Mouse (Mus musculus) lung, postnatal 0 days (tissue): ENCODE measurements around the gene Srsf5. TPM values are rescaled to one million over a fixed set of nuclear protein-coding genes. Genes with fewer than 3 reads are reported as not detected.

ENCODE experiments used
- ATAC-seq: fragments of 200-750 bp; cut with Nextera tagmentation; 2 replicates; pipeline ENCODE4 v1.8.0; 2017; ENCODE audit warnings: moderate library complexity
- DNase-seq: peaks from one replicate; pipeline ENCODE4 v3.0.0-alpha.2; 2016; ENCODE audit warnings: low spot score
- H3K27ac ChIP-seq: fragments of 300-500 bp; sonication (generic); 2 replicates; pipeline ENCODE4 v1.5.1; 2014; ENCODE audit warnings: antibody characterized with exemption, mild to moderate bottlenecking, low read length, mixed read lengths
- H3K27me3 ChIP-seq: fragments of 300-500 bp; sonication (generic); replicated peaks from 2 replicates; pipeline ENCODE4 v1.6.1; 2014; ENCODE audit warnings: low read length, mixed read lengths; ENCODE audit not compliant: insufficient read depth
- H3K36me3 ChIP-seq: fragments of 300-500 bp; sonication (generic); 2 replicates; pipeline ENCODE4 v1.6.1; 2014; ENCODE audit warnings: low read length, mixed read lengths; ENCODE audit not compliant: insufficient read depth
- H3K4me1 ChIP-seq: fragments of 300-500 bp; sonication (generic); 2 replicates; pipeline ENCODE4 v1.6.1; 2014; ENCODE audit warnings: antibody characterized with exemption, low read depth, low read length, mixed read lengths; ENCODE audit not compliant: insufficient read depth
- H3K4me2 ChIP-seq: fragments of 300-500 bp; sonication (generic); replicated peaks from 2 replicates; pipeline ENCODE4 v1.6.1; 2014; ENCODE audit warnings: low read depth, mild to moderate bottlenecking, low read length, moderate library complexity, mixed read lengths
- H3K4me3 ChIP-seq: fragments of 300-500 bp; sonication (generic); 2 replicates; pipeline ENCODE4 v1.5.1; 2014; ENCODE audit warnings: low read depth, low read length
- H3K9ac ChIP-seq: fragments of 300-500 bp; sonication (generic); replicated peaks from 2 replicates; pipeline ENCODE4 v1.6.1; 2014; ENCODE audit warnings: low read depth, mild to moderate bottlenecking
- H3K9me3 ChIP-seq: fragments of 300-500 bp; sonication (generic); 2 replicates; pipeline ENCODE4 v1.6.1; 2016; ENCODE audit warnings: low read length, mixed read lengths
- CTCF ChIP-seq: IDR thresholded peaks from 2 replicates; pipeline ENCODE4 v1.5.1; 2016; ENCODE audit warnings: antibody characterized with exemption, mild to moderate bottlenecking
- EP300 ChIP-seq: IDR thresholded peaks from 2 replicates; pipeline ENCODE4 v1.6.1; 2016; ENCODE audit warnings: antibody characterized with exemption, mild to moderate bottlenecking, control low read depth
- WGBS: fragments of 180-500 bp; shearing (Covaris S2); extraction: QIAGEN DNeasy Blood & Tissue Kit; methylation state at CpG from one replicate; pipeline ENCODE4 v1.1.7; 2014; 5-methylcytosine and 5-hydroxymethylcytosine counted together
- polyA plus RNA-seq: library from polyadenylated mRNA; unstranded; fragments of >200 nt; fragmentation: Nextera tagmentation; extraction: Ambion mirVana; gene quantifications from 2 replicates; pipeline ENCODE4 v1.2.1, GENCODE M21; 2015

Srsf5 gene
- polyA plus RNA-seq, 1 experiment from 2014 or later: 442 TPM

- no peaks in the 10 kb centered on the region for H3K9me3 ChIP-seq
- TF ChIP-seq CTCF (no peak), EP300 (no peak)
- H3K9ac ChIP-seq: no peak overlapping the region
- DNase-seq (no peak), ATAC-seq (no peak)
- 90% methylated on average over 3 of the region's 3 CpGs for WGBS
- no peak overlapping the region for H3K27ac ChIP-seq
- H3K27me3 ChIP-seq: no peaks in the 10 kb centered on the region
- no peaks in the 10 kb centered on the region for H3K4me1 ChIP-seq
- H3K4me2 ChIP-seq: no peak overlapping the region
- H3K36me3 ChIP-seq: peaks cover 71% of the 10 kb centered on the region
- H3K4me3 ChIP-seq: no peak overlapping the region
These were observed 6.4 kb downstream of the Srsf5 start for GRCm38 (mm10) chr12:80951640-80952219.

DNA sequence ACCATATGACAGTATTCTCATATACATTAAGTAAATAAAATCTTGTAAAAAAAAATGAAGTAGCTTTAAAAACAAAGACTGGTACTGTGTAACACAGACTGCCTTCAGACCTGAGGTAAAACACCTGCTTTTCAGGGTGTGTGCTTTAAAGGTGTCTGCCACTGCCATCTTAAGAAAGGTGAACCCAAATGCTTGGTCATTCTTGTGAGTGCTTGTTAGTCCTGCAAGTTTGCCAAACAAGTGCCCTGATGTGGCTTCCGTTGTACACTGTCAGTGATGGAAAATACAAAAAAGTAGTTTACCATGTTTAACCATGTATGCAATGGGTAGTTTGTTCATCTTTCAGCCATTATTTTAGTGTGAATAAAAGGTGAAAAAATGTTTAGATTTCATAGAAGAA is 7.2 kb downstream of the Srsf5 start:
- no peak overlapping the region for H3K4me3 ChIP-seq
- ATAC-seq (no peak), DNase-seq (no peak)
- H3K27ac ChIP-seq: no peak overlapping the region
- no peaks in the 10 kb centered on the region for H3K9me3 ChIP-seq
- 82% methylated on average over 1 of the region's 1 CpGs for WGBS
- H3K4me2 ChIP-seq: no peak overlapping the region
- TF ChIP-seq CTCF: no peak
- TF ChIP-seq EP300: no peak
- H3K9ac ChIP-seq: no peak overlapping the region
- H3K36me3 ChIP-seq: peaks cover 69% of the 10 kb centered on the region
- no peaks in the 10 kb centered on the region for H3K27me3 ChIP-seq
- no peaks in the 10 kb centered on the region for H3K4me1 ChIP-seq

GRCm38 (mm10) chr12:80956039-80956438 is 10.7 kb downstream of the Srsf5 start:
- Histone ChIP-seq H3K27me3 (no peaks in the 10 kb centered on the region), H3K36me3 (peaks cover 52% of the 10 kb centered on the region), H3K27ac (no peak overlapping the region), H3K4me1 (no peaks in the 10 kb centered on the region), H3K4me3 (no peak overlapping the region), H3K4me2 (no peak overlapping the region), H3K9me3 (no peaks in the 10 kb centered on the region), H3K9ac (no peak overlapping the region)
- TF ChIP-seq CTCF: no peak
- TF ChIP-seq EP300: no peak
- DNase-seq (no peak), ATAC-seq (no peak)
- 85% methylated on average over 3 of the region's 3 CpGs for WGBS

- ATAC-seq: no peak
- 84% methylated on average over 4 of the region's 4 CpGs for WGBS
- no peak for DNase-seq
- no peak overlapping the region for H3K9ac ChIP-seq
- no peak for TF ChIP-seq EP300
- no peak for TF ChIP-seq CTCF
- H3K9me3 ChIP-seq: no peaks in the 10 kb centered on the region
- no peak overlapping the region for H3K4me3 ChIP-seq
- no peak overlapping the region for H3K4me2 ChIP-seq
- H3K4me1 ChIP-seq: no peaks in the 10 kb centered on the region
- peaks cover 34% of the 10 kb centered on the region for H3K36me3 ChIP-seq
- no peak overlapping the region for H3K27ac ChIP-seq
- no peaks in the 10 kb centered on the region for H3K27me3 ChIP-seq
These were observed 12.7 kb downstream of the Srsf5 start for GRCm38 (mm10) chr12:80957961-80958360.

DNA sequence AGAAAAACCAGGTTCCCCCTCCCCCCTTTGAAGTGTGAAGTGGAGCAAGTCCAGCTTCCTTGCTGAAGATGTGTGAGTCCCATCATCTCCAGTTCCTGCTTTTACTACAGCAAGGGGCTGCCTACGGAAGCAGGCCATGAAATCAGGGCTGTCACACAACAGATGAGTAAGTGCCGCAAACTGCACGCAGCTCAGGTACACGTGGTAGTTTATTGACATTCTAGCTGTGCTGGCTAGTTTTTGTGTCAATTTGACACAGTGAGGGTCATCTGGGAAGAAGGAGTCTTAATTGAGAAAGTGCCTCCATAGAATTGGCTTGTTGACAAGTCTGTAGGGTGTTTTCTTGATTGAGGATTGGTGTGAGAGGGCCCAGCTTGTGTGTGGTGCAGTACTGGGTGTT is 17.3 kb downstream of the Srsf5 start:
- Histone ChIP-seq H3K9me3 (no peaks in the 10 kb centered on the region), H3K4me2 (no peak overlapping the region), H3K9ac (no peak overlapping the region), H3K4me1 (no peaks in the 10 kb centered on the region), H3K36me3 (0 out of 2 replicates have a peak, but pooled peaks cover 2% of the 10 kb centered on the region), H3K4me3 (no peak overlapping the region), H3K27ac (no peak overlapping the region), H3K27me3 (no peaks in the 10 kb centered on the region)
- TF ChIP-seq CTCF (no peak), EP300 (no peak)
- DNase-seq: no peak
- 68% methylated on average over 4 of the region's 4 CpGs for WGBS
- no peak for ATAC-seq

DNA sequence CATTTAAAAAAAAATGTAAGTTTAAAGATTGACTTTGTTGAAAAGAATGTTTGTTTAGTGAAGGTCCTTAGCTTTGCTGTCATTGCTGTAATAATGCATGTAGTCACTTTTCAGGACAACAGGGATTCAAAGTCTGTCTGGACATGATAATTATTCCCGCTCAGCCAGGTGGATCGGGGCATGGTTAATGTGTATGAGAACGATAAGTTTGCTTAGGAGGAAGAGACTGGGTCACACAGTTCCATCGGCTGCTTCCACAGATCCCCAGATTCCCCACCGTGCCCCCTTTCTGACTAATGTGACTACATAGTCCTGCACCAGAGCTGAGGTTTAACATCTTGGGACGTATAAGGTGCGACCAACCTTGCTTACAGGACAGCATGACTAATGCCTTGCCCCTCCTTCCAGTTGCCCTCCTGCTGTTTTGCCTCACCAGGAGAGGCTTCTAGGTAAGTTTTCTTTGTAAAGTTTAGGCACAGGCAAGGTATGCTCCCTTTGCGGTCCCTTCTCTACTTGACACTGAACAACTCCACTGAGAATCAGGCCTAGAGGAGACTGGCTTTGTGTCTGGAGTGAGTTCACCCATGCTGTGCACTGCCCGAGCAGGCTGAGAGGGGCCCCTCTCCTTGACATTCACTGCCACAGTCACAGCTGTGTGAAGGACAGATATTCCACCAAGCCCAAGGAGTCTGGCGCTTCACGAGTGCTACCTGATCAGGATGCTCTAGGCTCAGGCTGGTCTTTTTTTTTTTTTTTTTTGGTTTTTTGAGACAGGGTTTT is 20.9 kb downstream of the Srsf5 start:
- DNase-seq: no peak
- H3K4me3 ChIP-seq: no peak overlapping the region
- H3K27ac ChIP-seq: no peak overlapping the region
- 68% methylated on average over 11 of the region's 11 CpGs for WGBS
- no peak for ATAC-seq
- no peaks in the 10 kb centered on the region for H3K9me3 ChIP-seq
- H3K9ac ChIP-seq: no peak overlapping the region
- no peaks in the 10 kb centered on the region for H3K36me3 ChIP-seq
- no peak overlapping the region for H3K4me2 ChIP-seq
- no peaks in the 10 kb centered on the region for H3K27me3 ChIP-seq
- TF ChIP-seq EP300: no peak
- TF ChIP-seq CTCF: no peak
- no peaks in the 10 kb centered on the region for H3K4me1 ChIP-seq
